Mouse (Mus musculus) limb, embryonic 10.5 days (tissue): ENCODE measurements around the gene Akna. TPM values are rescaled to one million over a fixed set of nuclear protein-coding genes. Genes with fewer than 3 reads are reported as not detected.

ENCODE experiments used
- DNase-seq: peaks from one replicate; pipeline ENCODE4 v3.0.0-alpha.2; 2017; ENCODE audit warnings: low spot score
- H3K27ac ChIP-seq: fragments of 300-500 bp; sonication (generic); 2 replicates; pipeline ENCODE4 v1.5.1; 2016; ENCODE audit warnings: mild to moderate bottlenecking
- H3K27me3 ChIP-seq: fragments of 300-500 bp; sonication (generic); 2 replicates; pipeline ENCODE4 v1.6.1; 2016; ENCODE audit warnings: low read depth, mild to moderate bottlenecking; ENCODE audit not compliant: poor library complexity, severe bottlenecking
- H3K36me3 ChIP-seq: fragments of 300-500 bp; sonication (generic); 2 replicates; pipeline ENCODE4 v1.6.1; 2016; ENCODE audit warnings: mild to moderate bottlenecking, moderate library complexity
- H3K4me1 ChIP-seq: fragments of 300-500 bp; sonication (generic); 2 replicates; pipeline ENCODE4 v1.6.1; 2016
- H3K4me3 ChIP-seq: fragments of 300-500 bp; sonication (generic); 2 replicates; pipeline ENCODE4 v1.5.1; 2016; ENCODE audit warnings: mild to moderate bottlenecking, moderate library complexity
- H3K9me3 ChIP-seq: fragments of 300-500 bp; sonication (generic); replicated peaks from 2 replicates; pipeline ENCODE4 v1.6.1; 2016; ENCODE audit warnings: mild to moderate bottlenecking
- WGBS: fragments of 180-500 bp; shearing (Covaris S2); methylation state at CpG from one replicate; pipeline ENCODE4 v1.1.7; 2016; 5-methylcytosine and 5-hydroxymethylcytosine counted together
- polyA plus RNA-seq: library from polyadenylated mRNA; unstranded; fragments of >200 nt; fragmentation: Nextera tagmentation; extraction: Ambion mirVana; gene quantifications from 2 replicates; pipeline ENCODE4 v1.2.1, GENCODE M21; 2016

The Akna gene
- polyA plus RNA-seq, 1 experiment from 2014 or later: 17.2 TPM

DNA sequence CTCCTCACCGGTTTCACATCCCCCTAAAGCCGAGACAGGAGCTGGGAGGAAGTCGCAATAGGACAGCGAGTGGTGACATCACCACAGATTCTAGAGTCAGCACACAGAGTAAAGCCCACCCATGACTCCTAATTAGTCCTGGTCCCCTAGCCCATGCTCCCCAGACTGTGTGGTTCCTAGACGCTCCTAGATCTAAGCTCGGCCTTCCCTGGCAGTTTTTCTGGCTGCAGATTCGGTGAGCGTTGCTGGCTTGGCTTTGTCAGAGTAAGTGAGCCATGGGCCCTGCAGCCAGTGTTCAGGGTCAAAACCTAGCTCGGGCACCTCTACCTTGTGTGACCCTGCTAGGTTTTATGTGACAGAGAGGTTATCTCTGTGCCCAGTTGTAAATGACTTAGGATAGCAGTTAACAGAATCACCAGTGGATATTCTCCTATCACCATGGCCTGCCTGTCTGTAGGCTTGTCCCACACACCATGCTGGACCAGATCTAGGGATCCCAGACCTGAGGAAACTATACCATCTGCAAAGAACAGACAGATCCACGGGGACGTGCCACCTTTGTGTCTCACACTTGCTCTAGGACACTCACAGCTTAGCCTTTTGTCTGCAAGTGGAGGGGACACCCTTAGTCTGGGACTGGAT, 13.1 kb downstream of the Akna start:
- H3K4me1 ChIP-seq: peaks cover 23% of the 10 kb centered on the region
- H3K27me3 ChIP-seq: no peaks in the 10 kb centered on the region
- no peak for DNase-seq
- WGBS: 64% methylated on average over 11 of the region's 11 CpGs
- no peaks in the 10 kb centered on the region for H3K9me3 ChIP-seq
- peaks cover 85% of the 10 kb centered on the region for H3K36me3 ChIP-seq
- H3K27ac ChIP-seq: no peak overlapping the region
- H3K4me3 ChIP-seq: no peak overlapping the region

DNA sequence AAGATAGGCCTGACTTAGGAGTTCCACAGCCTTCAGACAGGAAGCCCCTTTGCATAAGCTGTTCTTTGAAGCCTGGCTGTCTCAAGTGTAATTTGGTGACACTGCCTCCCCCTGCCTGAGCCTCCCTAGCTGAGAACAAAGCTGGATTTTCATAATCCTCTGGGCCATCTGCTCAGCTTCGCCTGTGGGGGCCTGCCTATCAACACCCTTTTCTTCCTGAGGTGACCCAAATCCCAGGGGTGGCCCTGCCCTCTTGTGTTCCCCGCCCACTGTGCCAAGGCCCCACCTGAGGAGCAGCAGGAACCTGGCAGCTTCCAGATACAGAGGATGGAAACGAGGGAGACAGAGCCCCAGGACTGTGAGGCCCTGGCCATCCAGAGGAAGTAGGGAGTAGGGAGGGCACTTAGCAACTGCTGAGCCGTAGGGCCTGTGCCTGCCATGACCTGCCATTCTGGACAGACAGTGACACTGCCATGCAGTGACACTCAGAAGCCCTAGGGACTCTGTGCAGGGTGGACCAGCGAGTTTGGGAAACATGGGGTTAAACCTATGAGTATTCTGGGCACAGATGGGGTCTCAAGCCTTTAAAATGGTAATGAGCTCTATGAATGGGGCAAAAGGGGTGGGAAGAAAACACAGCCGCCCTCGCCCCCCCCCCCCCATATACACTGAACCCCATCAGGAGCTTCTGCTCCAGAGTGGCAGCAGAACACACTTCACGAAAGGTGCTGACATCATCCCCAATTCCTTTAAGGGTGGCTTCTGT, 13.8 kb downstream of the Akna start:
- H3K4me3 ChIP-seq: no peak overlapping the region
- 37% methylated on average over 8 of the region's 8 CpGs for WGBS
- no peak for DNase-seq
- H3K9me3 ChIP-seq: no peaks in the 10 kb centered on the region
- H3K4me1 ChIP-seq: peaks cover 23% of the 10 kb centered on the region
- 0 out of 2 replicates have a peak overlapping the region, but pooled peaks have one; percentile 14 for H3K27ac ChIP-seq
- H3K36me3 ChIP-seq: peaks cover 80% of the 10 kb centered on the region
- no peaks in the 10 kb centered on the region for H3K27me3 ChIP-seq

DNA sequence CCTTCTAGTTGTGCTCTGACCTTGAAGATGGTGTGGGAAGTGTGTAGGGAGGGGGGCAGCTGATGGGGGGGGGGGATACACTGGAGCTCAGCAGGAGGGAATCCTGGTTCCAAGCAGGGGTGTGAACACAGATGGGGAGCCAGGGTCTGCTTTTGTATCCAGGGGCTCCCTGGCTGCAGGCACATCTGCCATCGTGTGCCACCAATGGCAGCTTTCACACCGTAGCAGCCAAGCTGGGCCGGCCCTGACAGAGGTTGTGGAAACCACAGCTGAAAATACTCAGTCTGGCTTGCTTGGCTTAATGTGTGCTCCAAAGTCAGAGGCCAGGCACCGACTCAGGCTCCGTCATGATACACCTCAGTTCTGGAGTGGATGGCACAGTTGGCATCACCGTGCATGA, 15.1 kb downstream of the Akna start:
- no peak for DNase-seq
- WGBS: 80% methylated on average over 6 of the region's 6 CpGs
- Histone ChIP-seq H3K4me3 (no peak overlapping the region), H3K9me3 (no peaks in the 10 kb centered on the region), H3K27ac (no peak overlapping the region), H3K36me3 (peaks cover 81% of the 10 kb centered on the region), H3K27me3 (no peaks in the 10 kb centered on the region), H3K4me1 (peaks cover 23% of the 10 kb centered on the region)

DNA sequence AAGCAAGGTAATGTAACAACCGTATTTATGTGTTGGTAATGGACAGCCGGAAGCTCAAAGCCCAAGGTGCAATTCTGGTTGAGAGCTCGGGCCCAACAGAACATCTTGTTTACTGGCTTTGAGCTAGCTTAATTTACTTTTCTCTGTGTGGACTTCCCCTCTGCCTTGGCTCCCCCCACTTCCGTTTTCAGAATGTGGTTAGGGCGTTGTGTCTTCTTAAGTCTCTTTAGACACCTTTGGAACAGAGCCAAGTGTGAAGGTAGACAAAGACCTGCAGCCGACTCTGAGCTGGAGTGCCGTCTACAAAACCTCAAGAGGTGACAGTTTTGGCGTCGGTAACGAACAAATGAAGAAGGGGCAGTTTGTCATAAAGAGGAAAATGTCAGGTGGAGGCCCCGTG, 17.4 kb downstream of the Akna start:
- Histone ChIP-seq H3K4me1 (peaks cover 17% of the 10 kb centered on the region), H3K27me3 (no peaks in the 10 kb centered on the region), H3K27ac (no peak overlapping the region), H3K9me3 (no peaks in the 10 kb centered on the region), H3K36me3 (peaks cover 81% of the 10 kb centered on the region), H3K4me3 (no peak overlapping the region)
- WGBS: 93% methylated on average over 11 of the region's 11 CpGs
- DNase-seq: no peak

DNA sequence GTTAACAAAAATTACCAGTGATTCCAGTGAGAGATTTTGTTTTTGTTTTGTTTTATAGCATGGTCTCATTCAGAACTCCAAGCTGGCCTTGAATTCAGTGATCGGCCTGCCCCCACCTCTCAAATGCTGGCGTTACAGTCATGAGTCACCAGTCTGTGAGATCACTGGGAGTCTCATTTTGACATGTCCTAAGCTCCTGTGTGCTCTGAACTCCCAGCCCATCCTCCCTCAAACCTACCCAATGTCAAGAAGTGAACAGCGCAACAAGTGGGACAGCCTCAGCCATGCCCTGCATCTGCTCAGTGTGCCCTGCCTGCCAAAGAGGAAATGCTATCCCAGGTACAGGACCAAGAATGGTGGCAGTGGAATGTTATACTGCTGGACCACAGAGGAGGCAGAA, 17.9 kb downstream of the Akna start:
- H3K4me3 ChIP-seq: no peak overlapping the region
- H3K36me3 ChIP-seq: peaks cover 81% of the 10 kb centered on the region
- H3K27ac ChIP-seq: no peak overlapping the region
- no peaks in the 10 kb centered on the region for H3K27me3 ChIP-seq
- H3K9me3 ChIP-seq: no peaks in the 10 kb centered on the region
- WGBS: 89% methylated on average over 3 of the region's 3 CpGs
- DNase-seq: no peak
- peaks cover 17% of the 10 kb centered on the region for H3K4me1 ChIP-seq

DNA sequence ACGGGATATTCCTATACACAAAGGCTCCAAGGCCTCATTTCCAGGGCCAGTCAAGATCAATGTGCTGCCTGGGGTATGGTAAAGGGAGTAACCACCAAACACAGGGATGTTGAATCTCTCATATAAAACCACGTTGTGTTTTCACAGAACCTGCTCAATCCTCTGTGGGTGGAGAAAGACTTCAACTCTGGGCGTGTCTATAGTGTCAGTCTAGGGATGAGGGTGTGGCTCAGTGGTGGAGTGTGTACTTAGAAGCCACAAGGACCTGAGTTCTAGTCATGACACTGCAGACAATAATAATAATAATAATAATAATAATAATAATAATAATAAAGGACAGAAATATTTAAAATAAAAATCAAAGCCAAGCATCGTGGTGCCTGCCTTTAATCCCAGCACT, 18.9 kb downstream of the Akna start:
- Histone ChIP-seq H3K9me3 (no peaks in the 10 kb centered on the region), H3K4me1 (peaks cover 9% of the 10 kb centered on the region), H3K4me3 (no peak overlapping the region), H3K36me3 (peaks cover 85% of the 10 kb centered on the region), H3K27me3 (no peaks in the 10 kb centered on the region), H3K27ac (no peak overlapping the region)
- DNase-seq: no peak
- WGBS: 92% methylated on average over 4 of the region's 4 CpGs

DNA sequence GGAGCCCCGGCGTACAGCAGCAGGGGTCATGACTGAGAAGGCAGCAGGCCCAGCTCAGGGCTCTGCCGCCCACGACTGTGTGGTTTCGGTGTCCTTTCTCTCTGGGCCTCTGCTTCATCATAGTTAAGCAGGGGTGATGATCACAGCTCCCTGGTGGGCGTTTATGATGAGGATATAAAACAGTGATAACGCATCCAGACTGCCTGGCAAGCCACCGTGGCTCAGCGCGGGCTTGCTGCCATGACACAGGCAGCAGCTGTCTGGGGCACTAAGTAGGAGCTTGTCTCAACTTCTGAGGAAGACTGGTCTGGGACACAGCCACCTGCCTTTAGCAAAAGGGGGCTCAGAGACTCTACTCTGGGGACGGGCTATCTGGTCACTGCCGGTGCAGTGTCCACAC, 19.7 kb downstream of the Akna start:
- Histone ChIP-seq H3K4me1 (peaks cover 6% of the 10 kb centered on the region), H3K36me3 (peaks cover 89% of the 10 kb centered on the region), H3K9me3 (no peaks in the 10 kb centered on the region), H3K27me3 (no peaks in the 10 kb centered on the region), H3K4me3 (no peak overlapping the region), H3K27ac (no peak overlapping the region)
- DNase-seq: no peak
- 88% methylated on average over 12 of the region's 12 CpGs for WGBS

DNA sequence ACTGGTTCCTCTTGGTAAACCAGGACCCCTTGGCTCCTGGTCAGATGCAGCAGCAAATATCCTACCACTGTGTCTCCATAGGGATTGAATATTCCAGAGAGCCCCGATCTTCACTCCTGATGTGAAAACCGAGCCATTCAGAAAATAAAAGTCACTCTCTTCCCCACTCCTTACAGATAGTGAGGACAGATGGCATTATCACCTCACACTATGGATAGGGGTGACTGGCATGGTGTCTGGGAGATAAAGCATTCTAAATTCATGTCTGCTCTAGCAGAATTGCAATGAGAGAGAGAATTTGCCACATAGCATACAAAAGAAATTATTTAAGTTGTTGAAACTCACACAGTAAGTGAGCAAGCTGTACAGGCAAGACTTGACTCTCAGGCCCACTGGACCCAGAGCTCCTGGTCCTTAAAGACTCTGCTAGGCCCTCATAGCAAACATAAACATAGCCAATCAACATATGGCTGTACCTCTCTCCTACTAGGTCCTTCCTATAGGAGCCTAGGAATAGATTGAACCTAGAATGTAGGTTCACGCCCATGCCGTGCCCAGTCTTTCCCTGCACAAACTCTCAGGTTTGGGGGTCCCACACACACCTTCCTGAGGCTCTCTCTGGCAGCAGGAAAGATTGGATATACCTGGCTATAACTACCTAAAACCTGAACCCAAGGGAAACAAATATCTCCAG, 20.3 kb downstream of the Akna start:
- Histone ChIP-seq H3K4me3 (no peak overlapping the region), H3K36me3 (peaks cover 89% of the 10 kb centered on the region), H3K4me1 (peaks cover 6% of the 10 kb centered on the region), H3K9me3 (no peaks in the 10 kb centered on the region), H3K27ac (no peak overlapping the region), H3K27me3 (no peaks in the 10 kb centered on the region)
- WGBS: 93% methylated on average over 4 of the region's 4 CpGs
- no peak for DNase-seq

DNA sequence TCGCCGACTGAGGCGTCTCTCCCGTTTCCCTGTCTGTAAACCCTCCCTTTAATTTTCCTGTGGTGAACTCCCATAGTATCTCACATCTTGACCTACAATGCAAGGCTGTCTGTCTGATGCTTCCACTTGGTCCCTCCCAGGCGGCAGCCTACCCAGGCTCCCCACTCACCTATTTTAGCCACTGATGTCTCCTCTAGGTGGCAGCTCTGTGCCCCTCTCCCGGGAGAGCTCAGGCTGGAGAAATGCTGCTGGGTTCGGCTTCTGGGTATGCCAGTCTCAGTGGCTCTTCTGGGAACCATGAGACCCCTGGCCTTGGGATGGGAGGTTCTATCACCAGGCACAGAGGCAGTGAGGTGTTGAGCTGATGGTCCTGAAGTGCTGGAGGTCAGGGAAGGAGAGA, 25.7 kb downstream of the Akna start:
- Histone ChIP-seq H3K36me3 (peaks cover 99% of the 10 kb centered on the region), H3K4me1 (no peaks in the 10 kb centered on the region), H3K4me3 (no peak overlapping the region), H3K27ac (no peak overlapping the region), H3K27me3 (no peaks in the 10 kb centered on the region), H3K9me3 (no peaks in the 10 kb centered on the region)
- 74% methylated on average over 7 of the region's 7 CpGs for WGBS
- DNase-seq: no peak

DNA sequence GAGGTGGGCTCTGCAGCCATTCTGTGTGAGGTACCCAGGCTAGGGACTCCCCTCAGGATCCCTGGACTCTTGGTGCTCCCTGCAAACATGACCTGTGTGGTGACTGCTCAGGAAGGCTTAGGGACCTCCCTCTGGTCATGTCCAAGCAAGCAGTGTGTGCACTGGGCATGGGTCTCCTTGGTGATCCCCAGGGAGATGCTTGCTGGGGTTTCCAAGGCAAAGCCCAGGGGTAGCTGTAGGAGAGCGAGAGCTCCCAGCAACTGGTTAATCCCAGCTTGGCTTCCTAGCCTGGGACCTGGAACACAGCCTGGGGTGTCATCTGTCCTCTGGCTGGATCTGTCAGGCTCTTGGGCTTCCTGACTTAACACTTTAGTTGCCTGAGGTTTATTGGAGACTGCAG, 27.8 kb downstream of the Akna start:
- DNase-seq: no peak
- H3K4me3 ChIP-seq: no peak overlapping the region
- no peaks in the 10 kb centered on the region for H3K27me3 ChIP-seq
- peaks cover 99% of the 10 kb centered on the region for H3K36me3 ChIP-seq
- H3K27ac ChIP-seq: no peak overlapping the region
- H3K4me1 ChIP-seq: no peaks in the 10 kb centered on the region
- 79% methylated on average over 1 of the region's 1 CpGs for WGBS
- no peaks in the 10 kb centered on the region for H3K9me3 ChIP-seq

DNA sequence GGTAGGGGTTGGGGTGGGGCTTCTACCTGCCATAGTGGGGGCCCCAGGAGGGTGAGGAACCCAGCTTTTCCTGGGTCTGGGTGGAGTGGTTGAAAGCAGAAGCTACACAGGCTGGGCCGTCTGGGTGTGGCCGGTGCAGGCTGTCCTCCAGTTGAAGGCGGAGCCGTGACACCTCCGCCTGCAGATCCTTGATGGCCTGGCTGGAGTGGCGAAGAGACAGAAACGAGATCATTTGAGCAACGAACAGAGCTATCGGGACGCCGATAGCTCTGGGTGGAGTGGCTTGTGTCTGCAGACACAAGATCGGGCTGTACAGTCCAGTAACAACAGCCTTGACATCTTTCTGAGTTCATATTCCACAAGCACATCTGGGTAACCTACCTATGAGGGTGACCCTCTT, 28.8 kb downstream of the Akna start:
- WGBS: 67% methylated on average over 12 of the region's 12 CpGs
- H3K27me3 ChIP-seq: no peaks in the 10 kb centered on the region
- no peaks in the 10 kb centered on the region for H3K9me3 ChIP-seq
- no peak overlapping the region for H3K27ac ChIP-seq
- no peaks in the 10 kb centered on the region for H3K4me1 ChIP-seq
- no peak overlapping the region for H3K4me3 ChIP-seq
- no peak for DNase-seq
- H3K36me3 ChIP-seq: peaks cover 99% of the 10 kb centered on the region

DNA sequence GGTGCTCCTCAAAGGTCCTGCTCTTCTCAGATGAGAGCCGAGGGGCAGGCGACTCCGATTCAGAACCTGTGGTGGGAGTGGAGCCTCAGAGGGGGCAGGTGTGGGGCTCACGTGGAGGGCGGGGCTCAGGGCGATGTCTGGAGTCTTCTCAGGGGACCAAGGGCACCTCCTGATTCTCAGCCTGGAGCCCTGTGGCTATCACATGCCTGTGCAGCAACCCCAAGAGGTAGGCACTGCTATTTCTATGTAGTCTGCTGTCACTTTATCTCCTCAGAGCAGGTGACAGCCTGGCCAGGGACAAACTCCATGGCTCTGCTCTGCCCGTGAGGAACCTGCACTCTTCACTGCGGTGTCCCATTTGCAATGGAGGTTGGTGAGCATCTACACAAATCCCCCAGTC, 29.8 kb downstream of the Akna start:
- no peak for DNase-seq
- WGBS: 91% methylated on average over 8 of the region's 8 CpGs
- H3K27ac ChIP-seq: no peak overlapping the region
- no peaks in the 10 kb centered on the region for H3K27me3 ChIP-seq
- no peak overlapping the region for H3K4me3 ChIP-seq
- H3K4me1 ChIP-seq: no peaks in the 10 kb centered on the region
- no peaks in the 10 kb centered on the region for H3K9me3 ChIP-seq
- H3K36me3 ChIP-seq: peaks cover 99% of the 10 kb centered on the region

DNA sequence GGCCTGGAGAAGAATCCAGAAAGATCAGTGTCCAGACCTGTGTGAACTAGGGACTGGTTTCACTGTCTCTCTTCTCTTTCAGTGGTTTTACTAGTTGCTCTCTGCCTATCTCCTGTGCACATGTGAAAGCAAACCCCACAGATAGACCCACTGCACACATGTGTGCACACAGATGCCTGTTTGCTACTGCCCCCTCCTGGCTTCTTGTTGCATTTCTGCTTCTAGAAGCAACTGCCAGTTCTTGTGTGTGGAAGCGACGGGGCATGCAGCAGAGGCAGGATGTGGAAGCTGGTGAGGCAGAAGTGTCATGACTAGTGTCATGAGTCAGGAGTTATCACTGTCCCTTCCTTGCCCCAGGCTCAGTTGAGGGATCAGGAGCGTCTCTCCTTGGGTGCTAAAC, 31.3 kb downstream of the Akna start:
- H3K9me3 ChIP-seq: no peaks in the 10 kb centered on the region
- DNase-seq: peak; percentile 38
- peaks cover 98% of the 10 kb centered on the region for H3K36me3 ChIP-seq
- no peak overlapping the region for H3K27ac ChIP-seq
- no peaks in the 10 kb centered on the region for H3K4me1 ChIP-seq
- no peak overlapping the region for H3K4me3 ChIP-seq
- 64% methylated on average over 3 of the region's 3 CpGs for WGBS
- H3K27me3 ChIP-seq: no peaks in the 10 kb centered on the region
